Mouse (Mus musculus): ENCODE measurements around the gene Macc1.

- TF ChIP-seq CTCF (IDR thresholded peaks at IDR 0.05; ENCODE audit: extremely low read depth, insufficient read length, insufficient replicate concordance, low read depth, low read length): no peak
- no peak for TF ChIP-seq POLR2A (IDR thresholded peaks at IDR 0.05; ENCODE audit: low read depth, low read length)
Measured at GRCm38 (mm10) chr12:119454076-119454475, 140.0 kb downstream of the Macc1 start.

All from small intestine, adult 2 months (tissue).